Mouse (Mus musculus) CH12.LX (cell line): Measurements from ENCODE around the gene Micu2.

Experiments
- CTCF ChIP-seq, 2 experiments: IDR thresholded peaks in 1 of 2; conservative IDR thresholded peaks in 1 of 2; 2 replicates each; pipeline ENCODE4 v1.5.1; 2011 to 2012; ENCODE audit warnings: low read depth in 2 of 2, low read length in 2 of 2, improper control_type of control experiment in 1 of 2, inconsistent platforms in 1 of 2, mild to moderate bottlenecking in 1 of 2, moderate library complexity in 1 of 2
- EP300 ChIP-seq: IDR thresholded peaks from 2 replicates; pipeline ENCODE4 v1.6.1; 2011; ENCODE audit warnings: low read length, improper control_type of control experiment
- JUND ChIP-seq: conservative IDR thresholded peaks from 2 replicates; pipeline ENCODE4 v1.6.1; 2011; ENCODE audit warnings: low read depth, low read length, improper control_type of control experiment
- POLR2A ChIP-seq: IDR thresholded peaks from 2 replicates; pipeline ENCODE4 v1.6.1; 2011; ENCODE audit warnings: low read depth, mild to moderate bottlenecking, improper control_type of control experiment, low read length
- SIN3A ChIP-seq: IDR thresholded peaks from 2 replicates; pipeline ENCODE4 v1.6.1; 2012; ENCODE audit warnings: low read length, improper control_type of control experiment, inconsistent platforms
- USF1 ChIP-seq: IDR thresholded peaks from 2 replicates; pipeline ENCODE4 v1.6.1; 2014; ENCODE audit warnings: low read depth, mild to moderate bottlenecking, inconsistent platforms, low read length, improper control_type of control experiment

DNA sequence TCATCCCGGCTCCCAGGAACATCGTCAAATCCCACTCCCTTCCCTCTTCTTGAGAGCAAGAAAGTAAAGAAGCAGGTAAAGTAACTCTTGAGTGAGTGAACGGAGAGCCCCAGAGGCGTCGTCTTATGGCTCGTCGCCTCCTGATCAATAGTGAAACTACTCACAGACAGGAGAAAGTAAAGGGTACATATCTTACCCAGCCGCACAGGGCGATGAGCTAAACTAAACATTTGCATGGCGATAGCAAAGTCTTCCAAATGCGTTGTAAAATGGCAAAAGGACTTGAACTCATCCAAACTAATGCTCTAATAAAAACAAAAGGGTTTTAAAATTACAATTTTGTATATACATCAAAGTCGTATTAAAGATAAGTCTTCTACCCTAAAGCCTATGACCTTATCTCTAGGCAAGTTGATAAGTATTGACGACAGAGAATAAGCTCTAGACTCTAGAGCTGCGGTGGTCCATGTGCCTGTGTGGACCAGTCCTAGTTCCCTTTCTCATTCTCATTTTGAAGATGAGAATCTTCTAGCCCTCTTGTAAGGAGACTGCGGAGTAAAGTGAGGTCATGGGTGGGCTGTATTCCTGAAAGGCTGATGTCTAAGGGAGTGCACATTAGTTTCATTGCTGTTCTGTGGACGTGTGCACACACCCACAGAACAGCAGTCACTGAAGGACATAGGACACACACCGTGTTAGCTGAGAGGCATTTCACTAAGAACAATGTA, 79.8 kb downstream of the Micu2 start:
- TF ChIP-seq USF1: no peak
- no peak for TF ChIP-seq SIN3A
- TF ChIP-seq POLR2A: no peak
- TF ChIP-seq EP300: no peak
- no peak for TF ChIP-seq CTCF (conservative IDR thresholded peaks at IDR 0.05 in 1 of 2, IDR thresholded peaks at IDR 0.05 in 1 of 2; ENCODE audit: low read depth in 2 of 2, low read length in 2 of 2)
- TF ChIP-seq JUND: no peak
